Mouse (Mus musculus) heart, adult 2 months (tissue): ENCODE results near the gene Sgk1. TPM values are rescaled to one million over a fixed set of nuclear protein-coding genes. Genes with fewer than 3 reads are reported as not detected.
"Not testable (repeated sequence)": the region's sequence is repeated elsewhere in the genome, so short reads cannot be mapped to it uniquely, and the experiment has no call there.

ENCODE experiments used
- DNase-seq, 2 experiments: peaks; one replicate each; pipeline ENCODE4 v3.0.0; 2021
- H3K27ac ChIP-seq: fragments of 200-600 bp; 2 replicates; pipeline ENCODE4 v1.8.1; 2022
- H3K27me3 ChIP-seq: fragments of 200-500 bp; 2 replicates; pipeline ENCODE4 v1.6.1; 2012; ENCODE audit warnings: mild to moderate bottlenecking, low read length, inconsistent platforms, mixed read lengths; ENCODE audit not compliant: control insufficient read depth, insufficient read depth
- H3K36me3 ChIP-seq: fragments of 200-500 bp; 2 replicates; pipeline ENCODE4 v1.6.1; 2012; ENCODE audit warnings: low read length, inconsistent platforms; ENCODE audit not compliant: control insufficient read depth, insufficient read depth
- H3K4me1 ChIP-seq: fragments of 200-500 bp; 2 replicates; pipeline ENCODE4 v1.6.1; 2011; ENCODE audit warnings: low read length; ENCODE audit not compliant: control insufficient read depth, insufficient read depth
- H3K4me3 ChIP-seq: fragments of 200-600 bp; 2 replicates; pipeline ENCODE4 v1.8.1; 2022
- H3K79me2 ChIP-seq: fragments of 200-500 bp; replicated peaks from 2 replicates; pipeline ENCODE4 v1.6.1; 2012; ENCODE audit warnings: mild to moderate bottlenecking, inconsistent platforms, low read length, moderate library complexity, mixed read lengths; ENCODE audit not compliant: control insufficient read depth, insufficient read depth
- H3K9ac ChIP-seq: fragments of 200-500 bp; 2 replicates; pipeline ENCODE4 v1.6.1; 2012; ENCODE audit warnings: low read depth, mild to moderate bottlenecking, control low read depth, inconsistent platforms, low read length, mixed read lengths
- CTCF ChIP-seq: fragments of 200-600 bp; IDR thresholded peaks from 2 replicates; pipeline ENCODE4 v1.8.1; 2022; ENCODE audit warnings: antibody characterized with exemption, mild to moderate bottlenecking, moderate library complexity
- EP300 ChIP-seq: fragments of 200-500 bp; IDR thresholded peaks from 2 replicates; pipeline ENCODE4 v1.6.1; 2011; ENCODE audit warnings: low read depth, low read length, control low read depth; ENCODE audit not compliant: insufficient read depth
- POLR2A ChIP-seq: fragments of 200-500 bp; IDR thresholded peaks from 2 replicates; pipeline ENCODE4 v1.6.1; 2011; ENCODE audit warnings: mild to moderate bottlenecking, low read depth, low read length, control low read depth; ENCODE audit not compliant: insufficient read depth
- WGBS: fragments of 180-500 bp; shearing (Covaris S2); methylation state at CpG from one replicate; pipeline ENCODE4 v1.1.7; 2018; 5-methylcytosine and 5-hydroxymethylcytosine counted together
- intact Hi-C: fragments of 180-260 bp; cut with DNase I; formaldehyde crosslinking; loops from one replicate; pipeline ENCODE4 v1.15.1; 2025
- polyA plus RNA-seq: library from polyadenylated mRNA; depleted of rRNA; stranded (reverse); fragments of >200 nt; gene quantifications from 2 replicates; pipeline ENCODE4 v1.2.3, GENCODE M21; 2012
- total RNA-seq, 2 experiments: library from RNA; stranded (reverse); gene quantifications; 2 replicates each; pipeline ENCODE4 v1.2.3; 2021

Gene Sgk1
- total and polyA plus RNA-seq, 3 experiments: 31.9 to 89.1 (median 64.7) TPM

DNA sequence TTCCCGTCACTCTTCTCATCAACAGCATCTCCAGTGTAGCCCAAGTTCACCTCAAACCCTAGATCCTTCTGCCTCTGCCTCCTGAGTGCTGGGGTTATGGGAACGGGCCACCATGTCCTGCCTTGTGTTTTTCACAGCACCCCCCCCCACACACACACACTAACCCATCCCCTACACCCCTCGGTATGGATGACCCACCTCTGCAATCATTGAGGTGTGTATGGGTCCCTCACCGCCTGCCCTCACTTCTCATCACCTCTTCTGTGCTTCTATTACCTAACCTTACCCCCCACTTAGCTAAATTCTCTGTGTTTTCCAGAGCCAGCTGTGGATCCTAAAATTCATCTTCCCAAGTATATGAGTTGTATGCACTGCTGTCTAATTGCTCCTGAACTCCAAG, 16.4 kb downstream of the Sgk1 start:
- Histone ChIP-seq H3K27me3 (no peaks in the 10 kb centered on the region), H3K4me3 (no peak overlapping the region), H3K79me2 (no peaks in the 10 kb centered on the region), H3K4me1 (peaks cover 3% of the 10 kb centered on the region), H3K9ac (no peak overlapping the region), H3K27ac (no peak overlapping the region), H3K36me3 (peaks cover 3% of the 10 kb centered on the region)
- no peak for TF ChIP-seq CTCF
- no peak for TF ChIP-seq EP300
- TF ChIP-seq POLR2A: no peak
- 86% methylated on average over 4 of the region's 4 CpGs for WGBS
- intact Hi-C loops: no loop called here
- no peak for DNase-seq

GRCm38 (mm10) chr10:21898851-21899250, 16.9 kb downstream of the Sgk1 start:
- H3K79me2 ChIP-seq, H3K4me1 ChIP-seq, DNase-seq, H3K9ac ChIP-seq, H3K27ac ChIP-seq, H3K36me3 ChIP-seq, intact Hi-C loops, H3K27me3 ChIP-seq, H3K4me3 ChIP-seq: not testable (repeated sequence)
- WGBS: 93% methylated on average over 17 of the region's 17 CpGs

- no peaks in the 10 kb centered on the region for H3K79me2 ChIP-seq
- H3K27me3 ChIP-seq: no peaks in the 10 kb centered on the region
- 90% methylated on average over 3 of the region's 3 CpGs for WGBS
- H3K36me3 ChIP-seq: peaks cover 3% of the 10 kb centered on the region
- H3K4me1 ChIP-seq: peaks cover 3% of the 10 kb centered on the region
- intact Hi-C loops: no loop called here
- TF ChIP-seq CTCF (no peak), POLR2A (no peak), EP300 (no peak)
- no peak overlapping the region for H3K4me3 ChIP-seq
- H3K27ac ChIP-seq: no peak overlapping the region
- H3K9ac ChIP-seq: no peak overlapping the region
- DNase-seq: no peak
These were observed 17.4 kb downstream of the Sgk1 start for GRCm38 (mm10) chr10:21899397-21899796.

GRCm38 (mm10) chr10:21902152-21903140, 20.5 kb downstream of the Sgk1 start:
- no peaks in the 10 kb centered on the region for H3K27me3 ChIP-seq
- peak; percentile 30 to 32 for DNase-seq
- H3K4me3 ChIP-seq: no peak overlapping the region
- TF ChIP-seq EP300 (peak; percentile 49; the same call in 1 of the 2 replicates), CTCF (no peak)
- peak overlapping the region; percentile 69 for H3K27ac ChIP-seq
- no peak overlapping the region for H3K9ac ChIP-seq
- peaks cover 5% of the 10 kb centered on the region for H3K4me1 ChIP-seq
- 53% methylated on average over 10 of the region's 10 CpGs for WGBS
- intact Hi-C loops: loop anchor here (1.0 to 5.0 kb wide), 5 partner anchors 46 to 224 kb away; no protein-coding TSS in a partner anchor
- no peaks in the 10 kb centered on the region for H3K79me2 ChIP-seq
- peaks cover 3% of the 10 kb centered on the region for H3K36me3 ChIP-seq

DNA sequence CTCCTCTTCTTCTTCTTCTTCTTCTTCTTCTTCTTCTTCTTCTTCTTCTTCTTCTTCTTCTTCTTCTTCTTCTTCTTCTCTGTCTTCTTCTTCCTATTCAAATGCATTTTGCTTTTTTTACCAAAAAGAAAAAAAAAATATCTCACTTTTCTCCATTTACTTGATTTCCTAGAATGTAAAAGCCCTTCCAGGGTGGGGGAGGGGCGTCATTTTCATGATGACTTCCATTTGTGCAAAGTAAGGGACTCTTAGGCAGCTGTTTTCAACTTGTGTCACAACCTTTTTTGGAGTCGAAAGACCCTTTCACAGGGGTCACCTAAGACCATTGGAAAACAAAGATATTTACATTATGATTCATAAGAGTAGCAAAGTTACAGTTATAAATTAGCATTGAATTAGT, 22.2 kb downstream of the Sgk1 start:
- peaks cover 14% of the 10 kb centered on the region for H3K4me1 ChIP-seq
- no peaks in the 10 kb centered on the region for H3K79me2 ChIP-seq
- H3K9ac ChIP-seq: no peak overlapping the region
- TF ChIP-seq POLR2A: no peak
- no peak for TF ChIP-seq EP300
- TF ChIP-seq CTCF: no peak
- H3K36me3 ChIP-seq: peaks cover 4% of the 10 kb centered on the region
- DNase-seq: no peak
- 71% methylated on average over 2 of the region's 2 CpGs for WGBS
- H3K4me3 ChIP-seq: no peak overlapping the region
- H3K27me3 ChIP-seq: no peaks in the 10 kb centered on the region
- no peak overlapping the region for H3K27ac ChIP-seq
- intact Hi-C loops: loop anchor here (5.0 kb wide), 1 partner anchor 88 kb away; no protein-coding TSS in a partner anchor

DNA sequence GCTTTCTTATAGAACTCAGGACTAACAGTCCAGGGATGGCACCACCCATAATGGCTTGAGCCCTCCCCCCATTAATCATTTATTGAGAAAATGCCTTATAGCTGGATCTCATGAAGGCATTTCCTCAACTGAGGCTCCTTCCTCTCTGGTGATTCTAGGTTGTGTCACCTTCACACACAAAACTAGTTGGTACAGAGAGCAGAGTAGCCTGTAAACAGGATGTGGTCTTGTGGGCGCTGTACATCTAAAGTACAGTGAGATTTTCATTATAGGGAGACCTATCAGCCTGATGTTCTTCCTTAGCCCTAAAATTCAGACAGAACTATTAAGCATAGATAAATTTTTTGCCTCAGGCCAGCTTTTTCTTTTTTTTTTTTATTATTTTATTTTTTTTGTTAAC, 23.6 kb downstream of the Sgk1 start:
- intact Hi-C loops: no loop called here
- Histone ChIP-seq H3K27me3 (no peaks in the 10 kb centered on the region), H3K9ac (no peak overlapping the region), H3K4me3 (no peak overlapping the region), H3K36me3 (peaks cover 4% of the 10 kb centered on the region), H3K27ac (no peak overlapping the region), H3K79me2 (no peaks in the 10 kb centered on the region), H3K4me1 (peaks cover 14% of the 10 kb centered on the region)
- WGBS: 94% methylated on average over 1 of the region's 1 CpGs
- TF ChIP-seq POLR2A (no peak), EP300 (no peak), CTCF (no peak)
- no peak for DNase-seq
